Mouse (Mus musculus) heart, postnatal 14 days (tissue): ENCODE measurements around the gene Tspan18. TPM values are rescaled to one million over a fixed set of nuclear protein-coding genes. Genes with fewer than 3 reads are reported as not detected.

Experiments
- DNase-seq, 2 experiments: peaks; one replicate each; pipeline ENCODE4 v3.0.0; 2021 to 2022
- intact Hi-C: fragments of 180-260 bp; cut with DNase I; formaldehyde crosslinking; loops from one replicate; pipeline ENCODE4 v1.15.1; 2025
- total RNA-seq, 2 experiments: library from RNA; stranded (reverse); gene quantifications; 2 replicates each; pipeline ENCODE4 v1.2.3; 2021

Tspan18 gene
- total RNA-seq, 2 experiments from 2014 or later, result 29.9 to 32.7 TPM

DNA sequence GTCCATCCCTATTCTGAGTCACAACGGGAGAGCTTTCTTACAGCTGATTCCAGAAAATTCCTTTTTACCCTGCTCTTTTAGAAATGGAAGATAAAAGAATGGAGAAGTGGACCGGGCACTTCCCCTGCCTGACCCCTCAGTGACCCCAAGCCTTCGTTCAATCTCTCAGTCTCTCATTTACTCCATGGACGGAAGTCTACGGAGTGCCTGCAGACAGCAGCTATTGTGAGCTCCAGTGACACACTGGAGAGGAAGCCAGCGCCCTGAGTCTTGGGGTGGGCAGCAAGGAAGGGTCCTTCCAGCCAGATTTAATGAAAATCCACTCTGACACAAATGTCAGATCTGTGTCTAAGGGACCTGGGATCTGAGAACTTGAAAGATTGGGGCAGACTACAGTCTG, 12.3 kb upstream of the Tspan18 start:
- intact Hi-C loops, result no loop called here
- DNase-seq, result no peak

DNA sequence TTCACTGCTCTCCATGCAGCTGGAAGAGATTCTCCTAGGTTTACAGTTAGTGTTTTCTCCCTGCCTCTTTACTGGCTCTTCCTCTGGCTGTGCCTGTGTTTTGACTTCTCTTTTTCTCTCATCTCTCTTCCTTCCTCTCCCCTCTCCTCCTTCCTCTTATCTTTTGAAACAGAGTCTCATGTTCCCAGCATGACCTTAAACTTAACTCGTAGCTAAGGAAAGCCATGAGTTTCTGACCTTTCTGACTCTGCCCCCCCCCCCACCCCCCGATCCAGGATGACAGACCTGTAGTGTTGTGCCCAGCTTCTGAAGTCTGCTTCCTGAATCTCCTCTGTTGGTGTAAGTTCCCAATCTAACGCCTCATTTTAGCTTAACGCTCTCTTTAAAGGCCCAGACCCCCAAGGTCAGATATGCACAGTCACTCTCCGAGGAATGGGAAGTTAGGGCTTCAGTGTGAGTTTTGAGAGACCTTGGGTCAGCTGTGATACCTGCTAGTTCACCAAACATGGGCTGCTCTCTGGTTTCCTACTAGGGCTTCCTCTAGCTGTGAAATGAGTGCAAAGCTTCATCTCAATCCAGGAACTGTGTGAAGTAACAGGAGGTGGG, 11.5 kb upstream of the Tspan18 start:
- no peak for DNase-seq
- intact Hi-C loops, result no loop called here

DNA sequence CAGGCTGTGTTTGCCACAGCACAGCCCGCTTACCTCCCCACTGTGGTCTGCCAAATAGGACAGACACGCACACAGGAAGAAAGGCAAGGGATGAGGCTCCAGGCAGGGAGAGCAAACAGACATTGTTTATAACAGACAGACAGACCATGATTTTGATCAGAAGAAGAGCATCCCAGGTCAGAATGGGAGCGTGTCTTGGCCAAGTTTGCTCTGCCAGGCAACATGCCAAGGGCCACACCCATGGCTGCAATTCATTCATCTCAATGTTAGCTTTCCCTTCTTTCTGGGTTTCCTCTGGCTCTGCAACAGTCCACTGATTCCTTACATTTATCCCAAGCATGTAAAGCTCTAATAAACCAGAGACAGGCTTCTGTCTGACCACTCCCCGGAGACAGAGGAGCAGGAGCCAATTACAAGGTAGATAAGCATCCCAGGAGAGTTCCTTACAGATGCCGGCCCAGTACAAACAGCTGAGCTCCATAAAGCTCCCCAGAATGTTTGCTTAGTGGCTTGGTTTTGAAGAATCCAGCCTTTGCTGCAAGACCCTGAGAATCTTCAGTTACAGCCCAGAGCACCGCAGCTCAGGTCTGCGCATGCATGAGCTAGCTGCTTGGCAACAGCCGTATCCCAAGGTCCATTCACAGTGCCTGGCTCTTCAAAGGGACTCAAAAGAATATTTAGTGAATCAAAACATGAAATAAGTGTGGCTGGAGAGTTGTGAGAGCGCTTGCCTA, 5.2 kb upstream of the Tspan18 start:
- intact Hi-C loops, result loop anchor here (5.0 to 10.0 kb wide), 2 partner anchors 128 to 265 kb away; no protein-coding TSS in a partner anchor
- DNase-seq, result peak in 1 of 2 experiments; percentile 52

DNA sequence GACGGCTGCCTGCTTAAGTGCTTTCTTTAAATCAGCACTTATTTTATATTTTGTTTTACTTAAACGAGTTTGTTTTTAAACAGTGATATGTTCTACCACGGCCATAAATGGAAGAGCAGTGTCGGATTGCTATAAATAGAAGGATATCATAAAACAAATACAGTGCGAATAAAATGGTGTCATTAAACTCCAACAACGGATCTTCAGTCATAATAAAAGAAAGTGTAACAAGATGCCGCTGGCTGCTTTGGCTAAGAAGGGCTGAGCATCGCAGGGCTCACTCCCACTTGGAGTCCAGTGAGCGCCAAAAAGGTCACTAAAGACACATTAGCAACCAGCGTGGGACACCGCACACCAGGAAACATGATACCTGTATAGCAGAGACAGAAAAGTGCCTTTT, 1.7 kb upstream of the Tspan18 start:
- no peak for DNase-seq
- intact Hi-C loops, result loop anchor here (5.0 to 10.0 kb wide), 2 partner anchors 131 to 261 kb away; no protein-coding TSS in a partner anchor

DNA sequence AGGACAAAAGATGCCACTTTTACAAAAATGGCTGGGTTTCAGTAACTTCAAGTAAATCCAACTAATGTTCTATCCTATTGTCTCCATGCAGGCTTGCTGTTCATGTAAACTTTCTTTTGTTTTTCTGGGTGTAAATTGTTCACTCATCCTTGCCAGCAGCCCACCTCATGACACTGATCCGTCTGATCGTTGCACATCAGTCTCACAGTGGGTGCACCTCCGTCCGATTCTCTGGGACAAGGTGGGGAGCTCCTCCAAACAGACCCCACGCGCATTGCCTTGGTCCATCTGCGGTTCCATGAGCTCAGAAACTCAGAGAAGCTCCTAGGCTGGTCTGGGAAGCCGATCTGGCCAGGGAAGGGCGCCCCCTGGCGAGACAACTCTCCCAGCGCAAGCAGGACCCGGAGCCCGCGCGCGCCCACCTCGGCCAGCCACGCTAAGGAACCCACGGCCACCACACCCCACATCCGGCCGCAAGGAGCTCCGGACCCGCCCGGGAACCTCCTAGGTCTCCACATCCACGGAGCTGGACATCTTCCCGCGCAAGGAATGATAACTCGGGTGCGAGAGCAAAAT, 976 bp downstream of the Tspan18 start:
- intact Hi-C loops, result loop anchor here (1.0 to 10.0 kb wide), 6 partner anchors 47 to 259 kb away; no protein-coding TSS in a partner anchor
- peak; percentile 94 to 95 for DNase-seq

DNA sequence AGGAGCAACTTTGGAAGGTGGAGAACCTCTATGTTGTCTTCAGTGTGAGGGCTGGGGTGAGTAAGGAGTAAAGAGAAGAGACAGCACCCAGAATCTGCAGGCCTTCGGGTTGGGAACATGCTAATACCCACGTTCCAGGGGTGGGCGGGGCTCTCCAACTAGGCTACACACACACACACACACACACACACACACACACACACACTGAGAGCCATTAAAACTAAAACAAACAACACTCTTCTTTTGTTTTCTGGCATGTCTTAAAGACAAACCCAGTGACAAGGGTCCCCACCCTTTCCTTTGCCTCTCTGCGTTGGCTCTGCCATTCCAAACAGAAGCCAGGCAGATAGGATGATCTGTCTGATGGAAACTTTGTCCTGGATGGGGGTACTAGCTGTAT, 2.0 kb downstream of the Tspan18 start:
- peak; percentile 40 to 45 for DNase-seq
- intact Hi-C loops, result loop anchor here (2.0 to 10.0 kb wide), 5 partner anchors 49 to 257 kb away; no protein-coding TSS in a partner anchor

DNA sequence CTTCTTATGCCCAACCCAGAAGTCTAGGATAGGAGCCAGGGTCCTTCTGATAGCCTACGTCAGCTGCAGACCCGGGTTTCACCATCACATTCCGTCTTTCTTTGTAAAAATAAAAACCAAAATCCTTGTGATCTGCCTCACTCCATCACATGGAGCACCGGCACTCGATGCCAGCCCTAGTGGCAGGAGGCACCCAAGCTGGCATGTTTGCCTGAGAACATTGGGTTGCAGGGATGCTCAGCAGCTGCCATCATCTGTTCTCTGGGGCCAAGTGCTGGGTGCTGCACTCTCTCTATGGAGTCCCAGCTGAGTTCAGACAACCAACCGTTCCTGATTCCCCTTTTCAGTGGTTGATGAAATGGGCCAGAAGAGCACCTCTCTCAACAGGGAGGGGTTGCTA, 3.2 kb downstream of the Tspan18 start:
- intact Hi-C loops, result loop anchor here (10.0 kb wide), 1 partner anchor 256 kb away; no protein-coding TSS in a partner anchor
- DNase-seq, result no peak

DNA sequence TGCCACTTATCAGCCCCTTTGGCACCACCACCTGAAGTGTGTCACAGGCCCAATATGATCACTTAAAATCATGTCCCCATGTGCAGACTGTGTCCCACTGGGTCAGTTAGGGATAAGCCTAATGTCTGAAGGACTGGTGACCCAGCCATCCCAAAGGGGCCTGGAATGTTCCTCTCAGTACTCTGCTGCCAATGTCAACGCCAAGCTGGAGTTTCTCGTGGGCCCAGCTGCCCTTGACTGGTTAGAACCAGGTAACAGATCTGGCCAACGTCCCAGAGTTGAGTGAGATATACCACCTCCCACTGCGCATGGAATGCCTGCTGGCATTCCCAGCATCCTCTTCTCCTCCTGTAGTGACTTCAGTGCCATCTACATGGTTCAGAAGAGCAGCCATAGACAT, 5.2 kb downstream of the Tspan18 start:
- DNase-seq, result peak; percentile 35 to 75
- intact Hi-C loops, result no loop called here

DNA sequence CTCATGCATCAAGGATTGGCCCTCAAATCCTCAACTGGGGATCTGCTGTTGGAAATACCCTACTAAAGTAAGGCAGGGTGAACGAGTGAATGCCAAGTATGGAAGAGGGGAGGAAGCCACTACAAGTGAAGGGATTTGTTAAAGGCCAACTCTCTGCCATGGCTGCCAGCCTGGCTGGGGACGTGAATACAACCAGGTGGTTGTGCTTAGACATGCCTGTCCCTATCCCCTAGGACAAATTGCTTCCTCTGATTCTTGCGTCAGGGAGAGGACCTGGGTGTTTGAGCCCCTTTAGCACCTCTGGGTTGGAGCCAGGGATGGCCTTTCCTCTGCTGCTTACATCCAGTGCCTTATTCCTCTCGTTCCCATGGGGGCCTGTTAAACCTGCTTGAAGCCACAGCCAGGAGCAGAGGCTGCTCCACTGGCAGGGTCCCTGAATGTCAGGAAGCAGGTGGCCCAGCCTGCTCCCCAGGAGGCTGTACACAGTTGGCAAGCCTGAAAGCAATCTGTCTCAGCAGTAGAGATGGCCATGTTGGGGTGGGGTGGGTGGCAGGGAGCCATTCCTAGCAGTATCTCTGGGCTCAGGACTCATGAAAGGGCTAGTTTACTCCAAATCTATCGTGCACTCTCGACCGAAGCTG, 6.3 kb downstream of the Tspan18 start:
- DNase-seq, result no peak
- intact Hi-C loops, result no loop called here

DNA sequence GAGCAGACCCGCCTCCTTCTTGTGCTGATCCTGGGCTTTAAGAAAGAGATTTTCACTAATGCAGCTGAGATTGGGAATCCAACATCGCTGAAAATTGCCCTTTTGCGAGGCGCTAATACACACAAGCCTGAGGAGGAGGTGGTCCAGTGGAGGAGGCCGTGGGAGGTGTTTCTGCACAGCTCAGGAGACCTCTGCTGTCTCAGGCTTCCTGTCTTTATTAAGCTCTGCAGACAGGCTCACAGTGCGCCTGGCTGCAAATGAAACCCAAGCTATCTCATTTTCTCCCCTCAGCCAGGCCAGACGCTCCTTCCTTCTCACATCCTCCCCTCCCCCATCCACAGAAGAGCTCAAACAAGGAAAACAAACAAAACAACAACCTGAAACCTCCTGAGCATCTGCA, 9.6 kb downstream of the Tspan18 start:
- DNase-seq, result no peak
- intact Hi-C loops, result no loop called here

DNA sequence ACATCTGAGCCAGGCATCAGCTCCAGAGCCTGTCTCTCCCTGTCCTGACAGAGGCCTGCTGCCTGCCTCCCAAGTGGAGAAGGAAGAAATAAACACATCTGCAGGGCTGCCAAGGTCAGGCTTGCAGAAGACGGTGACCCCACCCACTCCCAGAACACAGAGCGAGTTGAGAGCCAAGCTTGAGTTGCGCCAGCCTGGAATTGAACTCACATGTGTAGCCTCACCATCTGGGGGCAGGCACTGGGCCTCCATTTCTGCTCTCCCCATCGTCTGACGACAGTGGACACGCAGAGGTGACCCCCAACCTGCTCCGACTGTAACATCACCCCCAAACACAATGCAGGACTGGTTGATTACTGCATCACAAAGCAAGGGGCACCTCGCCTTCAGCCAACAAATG, 12.4 kb downstream of the Tspan18 start:
- peak; percentile 56 to 58 for DNase-seq
- intact Hi-C loops, result no loop called here

DNA sequence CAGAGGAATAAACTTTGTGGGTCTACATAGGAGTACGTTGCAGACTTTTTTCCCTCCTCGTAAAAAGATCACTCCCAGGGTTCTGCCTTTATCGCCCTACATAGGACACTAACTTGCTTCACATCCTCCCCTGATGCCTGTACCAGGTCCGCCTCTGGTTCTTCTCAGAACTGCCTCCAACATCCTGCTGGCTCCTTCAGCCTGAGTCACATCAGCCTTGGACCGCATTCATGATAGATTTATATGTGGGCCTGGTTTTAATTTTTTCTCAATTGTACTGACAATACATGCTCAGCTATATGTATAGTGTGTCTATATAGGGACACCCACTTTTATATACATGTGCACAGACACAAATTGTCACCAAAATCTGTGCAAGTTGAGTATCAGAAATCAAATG, 14.0 kb downstream of the Tspan18 start:
- intact Hi-C loops, result no loop called here
- no peak for DNase-seq

DNA sequence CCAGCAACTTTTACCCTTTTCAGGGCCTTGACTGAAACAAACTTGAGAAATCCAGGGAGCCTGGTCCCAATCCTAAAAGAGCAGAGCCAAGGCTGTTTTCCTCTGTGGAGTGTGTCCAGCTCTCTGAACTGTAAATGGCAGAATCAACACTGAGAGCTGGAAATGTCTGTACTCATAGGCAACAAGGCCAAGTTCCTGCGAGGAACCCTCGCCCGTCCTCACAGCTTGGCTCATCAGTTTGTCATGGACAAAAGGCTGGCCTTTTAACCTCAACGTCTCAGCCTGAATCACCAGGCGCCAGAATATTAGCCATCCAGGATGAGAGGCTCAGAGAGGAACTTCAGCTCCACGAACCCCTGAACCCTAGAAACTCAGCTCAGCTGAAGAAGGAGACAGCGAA, 14.7 kb downstream of the Tspan18 start:
- no peak for DNase-seq
- intact Hi-C loops, result no loop called here

DNA sequence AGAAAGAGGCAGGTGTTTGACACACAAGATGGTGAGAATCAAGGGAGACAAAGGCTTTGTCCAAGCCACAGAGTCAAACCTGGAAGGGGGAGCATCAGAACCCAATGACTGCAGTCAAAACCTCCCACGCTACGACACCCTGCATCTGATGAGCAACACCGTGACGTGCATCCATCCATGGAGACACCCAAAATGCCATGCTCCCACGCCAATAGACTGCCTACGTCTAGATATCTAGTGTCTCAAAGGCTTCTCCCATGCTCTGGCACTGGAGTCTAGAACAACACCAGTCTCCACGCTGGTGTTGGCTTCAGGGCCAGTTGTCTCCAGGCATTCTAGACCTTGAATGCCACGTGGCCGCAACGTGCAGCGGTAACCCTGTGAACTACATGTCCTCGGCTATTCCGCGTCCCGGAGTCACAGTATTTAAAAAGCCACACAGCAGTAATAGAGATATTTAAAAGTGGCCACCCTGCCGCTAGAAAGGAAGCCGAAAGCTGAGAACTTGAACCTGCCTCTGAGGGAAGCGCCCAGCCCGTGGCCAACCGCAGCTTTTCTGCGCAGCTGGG, 15.4 kb downstream of the Tspan18 start:
- DNase-seq, result no peak
- intact Hi-C loops, result no loop called here

DNA sequence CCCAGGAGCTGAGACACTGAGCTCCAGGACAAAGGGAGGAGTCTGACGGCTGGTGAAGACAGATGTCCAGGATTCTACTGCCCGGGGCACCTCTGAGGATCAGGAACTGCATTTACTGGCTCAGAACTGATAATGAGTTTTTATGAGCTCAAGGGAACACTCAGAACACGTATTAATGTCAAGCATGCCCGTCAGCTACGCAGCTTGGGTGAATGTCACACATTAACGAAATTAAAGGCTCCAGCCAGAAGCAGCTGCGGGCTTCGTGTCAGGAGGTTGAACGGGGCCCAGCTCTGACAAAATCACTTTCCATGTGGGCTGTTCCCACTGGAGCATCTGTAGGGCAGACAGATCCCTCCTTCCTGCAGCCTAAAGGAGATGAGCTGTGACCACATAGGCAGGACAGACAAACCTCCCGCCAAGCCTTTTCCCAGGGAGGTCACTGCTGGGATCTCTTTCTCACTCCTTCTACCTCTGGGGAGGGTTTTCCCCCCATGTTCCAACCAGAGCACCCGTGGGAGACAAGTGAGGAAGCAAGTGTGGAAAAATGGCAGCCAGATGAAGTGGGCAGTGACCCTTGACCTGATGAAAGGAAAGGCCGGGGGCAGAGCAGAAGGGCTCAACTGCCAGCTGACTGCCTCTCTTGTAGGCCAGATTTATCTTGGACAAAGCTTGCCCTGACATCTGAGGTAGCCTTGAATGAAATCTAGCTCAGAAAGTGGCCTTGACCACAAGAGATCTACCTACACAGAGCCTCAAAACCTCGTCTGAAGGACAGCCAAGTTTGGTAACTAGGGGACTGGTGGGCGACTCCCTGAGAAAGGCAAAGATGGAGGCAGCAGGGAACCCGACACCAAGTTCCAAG, 20.3 kb downstream of the Tspan18 start:
- intact Hi-C loops, result no loop called here
- no peak for DNase-seq

DNA sequence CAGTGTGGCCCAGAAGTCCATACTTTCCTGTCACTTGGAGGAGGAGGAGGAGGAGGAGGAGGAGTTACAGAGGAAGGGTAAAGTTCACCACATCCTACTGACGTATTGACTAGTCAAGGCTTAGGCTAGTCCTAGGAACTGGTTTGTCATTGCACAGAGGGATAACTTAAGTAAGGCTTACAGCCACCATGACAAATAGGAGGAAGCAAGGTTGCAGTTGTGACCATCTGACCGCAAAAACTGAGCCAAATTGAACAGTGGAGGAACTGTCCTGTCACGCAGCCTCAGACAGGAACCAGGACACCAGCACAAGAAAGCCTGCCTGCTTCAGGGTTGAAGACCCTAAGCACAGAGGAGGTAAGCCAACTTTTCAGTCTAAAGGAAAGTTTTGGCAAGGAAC, 21.8 kb downstream of the Tspan18 start:
- no peak for DNase-seq
- intact Hi-C loops, result no loop called here

DNA sequence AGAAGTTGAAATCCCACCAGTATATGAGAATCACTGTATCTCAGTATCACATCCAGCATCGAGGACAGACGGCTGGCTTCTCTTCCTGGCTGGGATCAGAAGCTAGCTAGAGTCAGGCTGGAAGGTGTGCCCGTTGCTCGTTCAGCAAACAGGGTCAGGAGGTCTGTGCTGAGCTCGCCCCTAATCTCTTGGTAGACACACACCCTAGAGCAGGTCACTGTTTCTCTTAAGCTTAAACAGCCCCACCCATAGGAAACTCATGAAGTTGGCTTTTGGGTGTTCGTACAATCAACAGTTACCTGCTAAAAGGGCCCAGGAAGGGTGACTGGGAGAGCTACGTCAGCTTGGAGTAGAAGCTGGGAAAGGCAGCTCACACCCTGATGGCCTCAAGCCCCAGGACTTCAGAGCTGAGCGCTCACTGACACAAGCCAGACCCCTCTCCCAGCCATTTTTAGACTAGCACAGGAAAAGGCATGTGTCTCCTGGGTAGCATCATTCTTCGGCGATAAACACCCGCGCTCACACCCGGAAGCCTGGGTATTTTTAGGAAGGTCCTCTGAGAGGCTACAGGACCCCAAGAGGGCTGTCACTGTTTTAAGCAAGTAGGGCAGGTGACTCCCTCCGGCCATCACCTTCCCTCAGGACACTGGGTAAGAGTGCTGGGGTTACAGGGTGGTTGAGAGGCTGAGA, 24.4 kb downstream of the Tspan18 start:
- peak in 1 of 2 experiments; percentile 57 for DNase-seq
- intact Hi-C loops, result no loop called here

DNA sequence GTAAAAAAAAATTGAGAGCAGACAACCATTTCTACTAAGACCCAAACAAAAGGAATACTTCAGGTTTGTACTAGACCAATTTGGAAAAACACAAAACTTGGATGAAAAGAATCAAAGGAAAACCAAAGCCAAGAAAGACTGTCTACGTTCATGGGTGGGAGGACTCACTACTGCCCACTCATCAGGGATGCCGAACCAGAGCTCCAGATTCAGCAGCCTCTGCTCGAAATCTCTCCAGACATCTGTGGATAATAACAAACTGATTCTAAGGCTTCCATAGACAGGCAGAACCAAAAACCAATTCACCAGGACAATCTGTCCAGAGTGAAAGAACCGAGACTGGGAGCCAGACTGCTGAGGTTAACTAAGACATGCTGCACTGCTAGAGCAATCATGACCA, 27.4 kb downstream of the Tspan18 start:
- intact Hi-C loops, result no loop called here
- no peak for DNase-seq

DNA sequence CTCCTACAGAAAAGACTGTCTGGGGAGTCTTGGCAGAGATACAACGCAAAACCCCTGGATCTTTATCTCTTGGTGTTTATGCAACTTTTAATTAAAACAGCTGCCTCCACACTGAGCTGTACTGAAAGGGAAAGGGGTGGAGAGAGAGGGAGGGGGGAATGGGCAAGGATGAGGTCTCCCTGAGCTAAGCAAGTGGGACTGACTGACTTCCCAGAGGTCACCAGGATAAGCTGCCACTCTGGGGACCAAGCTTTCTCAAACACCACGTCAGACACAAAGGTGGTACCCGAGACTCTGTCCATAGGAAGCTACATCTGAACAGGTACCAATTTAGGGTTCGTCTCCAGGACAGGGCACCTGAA, 30.1 kb downstream of the Tspan18 start:
- intact Hi-C loops, result no loop called here
- DNase-seq, result no peak
